Mouse (Mus musculus) CH12.LX (cell line): ENCODE measurements around the gene Pold1. TPM values are rescaled to one million over a fixed set of nuclear protein-coding genes. Genes with fewer than 3 reads are reported as not detected.

Experiments used
- DNase-seq: peaks from one replicate; pipeline ENCODE4 v3.0.0-alpha.2; 2013; ENCODE audit errors: extremely low read depth
- H3K27ac ChIP-seq: 2 replicates; pipeline ENCODE4 v1.5.1; 2012; ENCODE audit warnings: low read depth, mild to moderate bottlenecking, control low read depth, moderate library complexity; ENCODE audit not compliant: insufficient read depth
- H3K27me3 ChIP-seq: replicated peaks from 2 replicates; pipeline ENCODE3; 2012; ENCODE audit warnings: inconsistent platforms
- H3K36me3 ChIP-seq, 2 experiments: replicated peaks in 1 of 2; 2 replicates each; pipeline versions ENCODE3 to v1.6.1; 2012; ENCODE audit warnings: inconsistent platforms in 1 of 2, low read length in 1 of 2, mild to moderate bottlenecking in 1 of 2, mixed read lengths in 1 of 2, moderate library complexity in 1 of 2; ENCODE audit not compliant: control insufficient read depth in 1 of 2, insufficient read depth in 1 of 2
- H3K4me1 ChIP-seq, 2 experiments: 2 replicates each; pipeline ENCODE4 v1.6.1; 2012; ENCODE audit warnings: inconsistent platforms in 1 of 2, moderate library complexity in 1 of 2; ENCODE audit not compliant: insufficient read depth in 2 of 2, control insufficient read depth in 1 of 2
- H3K4me2 ChIP-seq: 2 replicates; pipeline ENCODE4 v1.6.1; 2012; ENCODE audit warnings: low read depth, mild to moderate bottlenecking, control low read depth; ENCODE audit not compliant: poor library complexity, insufficient read depth, severe bottlenecking
- H3K4me3 ChIP-seq, 3 experiments: fragments of 150-350 bp in 1 of 3; sonication (generic) in 1 of 3; replicated peaks in 1 of 3; 2 replicates each; pipeline versions ENCODE3 to v1.5.1; 2011 to 2012; ENCODE audit warnings: low read depth in 2 of 3, low read length in 2 of 3, mild to moderate bottlenecking in 2 of 3, moderate library complexity in 2 of 3, control low read depth in 1 of 3, improper control_type of control experiment in 1 of 3, inconsistent platforms in 1 of 3, mixed read lengths in 1 of 3; ENCODE audit not compliant: poor library complexity in 1 of 3
- H3K79me2 ChIP-seq: replicated peaks from 2 replicates; pipeline ENCODE4 v1.6.1; 2012; ENCODE audit warnings: mild to moderate bottlenecking, moderate library complexity; ENCODE audit not compliant: control insufficient read depth, poor library complexity, insufficient read depth, severe bottlenecking; ENCODE audit errors: extremely low read depth
- H3K9ac ChIP-seq: 2 replicates; pipeline ENCODE4 v1.6.1; 2012; ENCODE audit warnings: low read depth, mild to moderate bottlenecking, control low read depth, moderate library complexity; ENCODE audit not compliant: insufficient read depth
- H3K9me3 ChIP-seq: replicated peaks from 2 replicates; pipeline ENCODE3; 2012; ENCODE audit warnings: low read length, inconsistent platforms, mixed read lengths
- CHD1 ChIP-seq: IDR thresholded peaks from 2 replicates; pipeline ENCODE4 v1.6.1; 2012; ENCODE audit warnings: low read depth, low read length, improper control_type of control experiment, inconsistent platforms
- CHD2 ChIP-seq: IDR thresholded peaks from 2 replicates; pipeline ENCODE4 v1.6.1; 2011; ENCODE audit warnings: low read length, improper control_type of control experiment
- E2F4 ChIP-seq: IDR thresholded peaks from 2 replicates; pipeline ENCODE4 v1.6.1; 2011; ENCODE audit warnings: low read depth, low read length, improper control_type of control experiment; ENCODE audit not compliant: insufficient replicate concordance
- ELF1 ChIP-seq: IDR thresholded peaks from 2 replicates; pipeline ENCODE4 v1.6.1; 2014; ENCODE audit warnings: low read depth, mild to moderate bottlenecking, inconsistent platforms, low read length, improper control_type of control experiment
- IRF4 ChIP-seq: IDR thresholded peaks from 2 replicates; pipeline ENCODE4 v1.6.1; 2014; ENCODE audit warnings: low read depth, mild to moderate bottlenecking, inconsistent platforms, low read length, improper control_type of control experiment
- JUN ChIP-seq: IDR thresholded peaks from 2 replicates; pipeline ENCODE4 v1.6.1; 2011; ENCODE audit warnings: low read depth, mild to moderate bottlenecking, low read length, improper control_type of control experiment, moderate library complexity; ENCODE audit not compliant: insufficient read depth
- JUND ChIP-seq: conservative IDR thresholded peaks from 2 replicates; pipeline ENCODE4 v1.6.1; 2011; ENCODE audit warnings: low read depth, low read length, improper control_type of control experiment
- KAT2A ChIP-seq: IDR thresholded peaks from 2 replicates; pipeline ENCODE4 v1.6.1; 2012; ENCODE audit warnings: low read length, improper control_type of control experiment, inconsistent platforms; ENCODE audit not compliant: insufficient replicate concordance
- MAFK ChIP-seq: IDR thresholded peaks from 2 replicates; pipeline ENCODE4 v1.6.1; 2011; ENCODE audit warnings: low read length, improper control_type of control experiment; ENCODE audit not compliant: insufficient replicate concordance
- MAZ ChIP-seq: IDR thresholded peaks from 2 replicates; pipeline ENCODE4 v1.6.1; 2012; ENCODE audit warnings: low read depth, mild to moderate bottlenecking, inconsistent platforms, low read length, improper control_type of control experiment, moderate library complexity
- MXI1 ChIP-seq: IDR thresholded peaks from 2 replicates; pipeline ENCODE4 v1.6.1; 2011; ENCODE audit warnings: mild to moderate bottlenecking, low read depth, low read length, improper control_type of control experiment
- NRF1 ChIP-seq: IDR thresholded peaks from 2 replicates; pipeline ENCODE4 v1.6.1; 2014; ENCODE audit warnings: low read depth, mild to moderate bottlenecking, inconsistent platforms, low read length, improper control_type of control experiment, moderate library complexity
- POLR2A ChIP-seq: IDR thresholded peaks from 2 replicates; pipeline ENCODE4 v1.6.1; 2011; ENCODE audit warnings: low read depth, mild to moderate bottlenecking, improper control_type of control experiment, low read length
- POLR2AphosphoS2 ChIP-seq: IDR thresholded peaks from 2 replicates; pipeline ENCODE4 v1.6.1; 2011; ENCODE audit warnings: low read depth, low read length, improper control_type of control experiment
- RAD21 ChIP-seq: IDR thresholded peaks from 2 replicates; pipeline ENCODE4 v1.6.1; 2011; ENCODE audit warnings: low read depth, mild to moderate bottlenecking, low read length, improper control_type of control experiment, moderate library complexity
- RCOR1 ChIP-seq: conservative IDR thresholded peaks from 2 replicates; pipeline ENCODE4 v1.6.1; 2012; ENCODE audit warnings: low read depth, mild to moderate bottlenecking, inconsistent platforms, low read length, improper control_type of control experiment
- SIN3A ChIP-seq: IDR thresholded peaks from 2 replicates; pipeline ENCODE4 v1.6.1; 2012; ENCODE audit warnings: low read length, improper control_type of control experiment, inconsistent platforms
- TBP ChIP-seq: conservative IDR thresholded peaks from 2 replicates; pipeline ENCODE4 v1.6.1; 2011; ENCODE audit warnings: low read depth, low read length, improper control_type of control experiment
- UBTF ChIP-seq: IDR thresholded peaks from 2 replicates; pipeline ENCODE4 v1.6.1; 2012; ENCODE audit warnings: low read depth, mild to moderate bottlenecking, inconsistent platforms, low read length, improper control_type of control experiment, moderate library complexity
- USF1 ChIP-seq: IDR thresholded peaks from 2 replicates; pipeline ENCODE4 v1.6.1; 2014; ENCODE audit warnings: low read depth, mild to moderate bottlenecking, inconsistent platforms, low read length, improper control_type of control experiment
- USF2 ChIP-seq: conservative IDR thresholded peaks from 2 replicates; pipeline ENCODE4 v1.6.1; 2011; ENCODE audit warnings: low read depth, low read length, improper control_type of control experiment
- ZC3H11A ChIP-seq: IDR thresholded peaks from 2 replicates; pipeline ENCODE4 v1.6.1; 2012; ENCODE audit warnings: low read depth, mild to moderate bottlenecking, inconsistent platforms, low read length, improper control_type of control experiment
- dilution Hi-C: fragments of 300-500 bp; cut with MboI; formaldehyde crosslinking; loops from 2 replicates; pipeline ENCODE4 v1.14.3; 2020; ENCODE audit warnings: low sequenced_read_pairs; ENCODE audit not compliant: extremely low pct_unique_long_range_greater_than_20kb, extremely low pct_ligation_motif_present
- in situ Hi-C: fragments of 300-500 bp; cut with MboI; formaldehyde crosslinking; loops from 3 replicates; pipeline ENCODE4 v1.14.3; 2019; ENCODE audit warnings: low sequenced_read_pairs, low pct_ligation_motif_present, low pct_unique_long_range_greater_than_20kb, mixed read lengths
- polyA plus RNA-seq: library from polyadenylated mRNA; unstranded; fragments of >175 nt; gene quantifications from 2 replicates; pipeline ENCODE4 v1.2.1, GENCODE M21; 2012; ENCODE audit warnings: low read depth; ENCODE audit not compliant: insufficient read length
- total RNA-seq, 2 experiments: library from RNA; depleted of rRNA; stranded (reverse); fragments of 300-350 nt in 1 of 2; fragments of >200 nt in 1 of 2; gene quantifications; 2 replicates each; pipeline ENCODE4 v1.2.3; 2012 to 2014

Gene Pold1
- total and polyA plus RNA-seq, 3 experiments = 49.3 to 131 (median 67.6) TPM

DNA sequence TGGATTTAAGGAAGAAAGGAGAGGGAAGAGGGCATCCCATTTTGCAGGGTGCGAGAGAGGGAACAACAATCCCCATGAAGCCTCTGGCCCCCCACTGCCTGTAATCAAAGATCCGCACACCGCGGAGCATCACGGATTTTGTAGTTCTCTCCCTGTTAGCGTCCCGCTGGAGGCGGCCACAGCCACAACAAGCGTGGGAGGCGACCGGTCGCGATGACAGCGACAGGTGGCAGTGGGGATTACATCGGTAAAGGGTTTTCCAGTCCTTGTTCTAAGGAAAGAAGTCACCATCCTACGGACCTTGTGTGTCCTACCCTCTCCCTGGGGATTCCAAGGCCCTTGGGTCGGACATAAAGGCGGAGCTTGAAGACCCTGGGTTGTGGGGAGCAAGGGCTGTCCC, 38.3 kb upstream of the Pold1 start:
- H3K9ac ChIP-seq = no peak overlapping the region
- H3K9me3 ChIP-seq = peaks cover 2% of the 10 kb centered on the region
- dilution Hi-C loops = no loop called here
- H3K4me1 ChIP-seq = peaks cover 9 to 32% of the 10 kb centered on the region in 2 experiments
- TF ChIP-seq ZC3H11A = no peak
- TF ChIP-seq USF2 = no peak
- no peak for TF ChIP-seq KAT2A
- TF ChIP-seq SIN3A = no peak
- TF ChIP-seq RCOR1 = no peak
- TF ChIP-seq E2F4 = no peak
- peaks cover 8% of the 10 kb centered on the region for H3K27me3 ChIP-seq
- no peak for DNase-seq
- peaks cover 31 to 62% of the 10 kb centered on the region in 2 experiments for H3K36me3 ChIP-seq
- H3K79me2 ChIP-seq = no peaks in the 10 kb centered on the region
- H3K27ac ChIP-seq = no peak overlapping the region
- in situ Hi-C loops = loop anchor here (10.0 kb wide), 1 partner anchor 58 kb away; no protein-coding TSS in a partner anchor
- H3K4me3 ChIP-seq = no peak overlapping the region
- H3K4me2 ChIP-seq = no peak overlapping the region

GRCm38 (mm10) chr7:44586518-44586917, 37.9 kb upstream of the Pold1 start:
- H3K4me1 ChIP-seq = peaks cover 9 to 28% of the 10 kb centered on the region in 2 experiments
- H3K4me2 ChIP-seq = no peak overlapping the region
- in situ Hi-C loops = loop anchor here (10.0 kb wide), 1 partner anchor 58 kb away; no protein-coding TSS in a partner anchor
- TF ChIP-seq POLR2AphosphoS2 = no peak
- no peak for TF ChIP-seq POLR2A
- TF ChIP-seq MAZ = no peak
- no peak for TF ChIP-seq NRF1
- TF ChIP-seq E2F4 = no peak
- no peak for TF ChIP-seq CHD2
- no peak for TF ChIP-seq RCOR1
- TF ChIP-seq USF1 = no peak
- no peak for TF ChIP-seq RAD21
- TF ChIP-seq, all 38 proteins: peak for 0
- H3K79me2 ChIP-seq = no peaks in the 10 kb centered on the region
- no peak overlapping the region for H3K27ac ChIP-seq
- H3K4me3 ChIP-seq = no peak overlapping the region
- H3K9me3 ChIP-seq = peaks cover 2% of the 10 kb centered on the region
- peaks cover 4% of the 10 kb centered on the region for H3K27me3 ChIP-seq
- DNase-seq = no peak
- H3K9ac ChIP-seq = no peak overlapping the region
- peaks cover 33 to 66% of the 10 kb centered on the region in 2 experiments for H3K36me3 ChIP-seq
- dilution Hi-C loops = no loop called here

DNA sequence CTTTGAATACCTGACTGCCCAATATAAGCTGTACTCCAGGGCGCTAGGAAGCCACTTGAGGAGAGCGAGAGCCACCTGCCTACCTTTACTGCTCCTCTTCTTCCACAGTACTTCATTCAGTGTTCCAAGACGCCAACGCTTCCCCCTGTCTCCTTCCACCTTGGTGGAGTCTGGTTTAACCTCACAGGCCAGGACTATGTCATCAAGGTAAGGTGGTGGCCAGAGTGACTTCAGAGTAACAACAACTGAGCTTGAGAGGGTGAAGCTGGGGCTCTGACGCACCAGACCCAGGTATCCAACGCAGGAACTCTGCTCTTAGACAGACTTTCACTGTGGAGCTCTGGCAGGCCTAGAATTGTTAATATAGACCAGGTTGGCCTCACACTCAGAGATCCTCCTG, 37.0 kb upstream of the Pold1 start:
- H3K4me1 ChIP-seq = peaks cover 7 to 23% of the 10 kb centered on the region in 2 experiments
- in situ Hi-C loops = loop anchor here (10.0 kb wide), 1 partner anchor 59 kb away; no protein-coding TSS in a partner anchor

More for the DNA sequence above, 37.0 kb upstream of the Pold1 start:
- H3K4me3 ChIP-seq = no peak overlapping the region
- peaks cover 41 to 75% of the 10 kb centered on the region in 2 experiments for H3K36me3 ChIP-seq
- H3K9me3 ChIP-seq = peaks cover 2% of the 10 kb centered on the region
- TF ChIP-seq POLR2A = no peak
- TF ChIP-seq ELF1 = no peak
- no peak for TF ChIP-seq IRF4
- no peak for TF ChIP-seq TBP
- TF ChIP-seq POLR2AphosphoS2 = no peak
- no peak for TF ChIP-seq MXI1
- no peak for TF ChIP-seq MAFK
- no peak for TF ChIP-seq JUND
- no peak for TF ChIP-seq NRF1
- no peak for TF ChIP-seq UBTF
- no peak for TF ChIP-seq CHD1
- no peak for TF ChIP-seq E2F4
- no peak for TF ChIP-seq RAD21
- TF ChIP-seq JUN = no peak
- TF ChIP-seq USF2 = no peak
- TF ChIP-seq SIN3A = no peak
- TF ChIP-seq RCOR1 = no peak
- TF ChIP-seq KAT2A = no peak
- no peaks in the 10 kb centered on the region for H3K27me3 ChIP-seq
- no peak overlapping the region for H3K27ac ChIP-seq
- dilution Hi-C loops = no loop called here
- DNase-seq = no peak
- no peak overlapping the region for H3K4me2 ChIP-seq
- no peak overlapping the region for H3K9ac ChIP-seq
- H3K79me2 ChIP-seq = no peaks in the 10 kb centered on the region
